Mouse (Mus musculus): Measurements from ENCODE around the gene Zfhx3. TPM values are rescaled to one million over a fixed set of nuclear protein-coding genes. Genes with fewer than 3 reads are reported as not detected.

Gene Zfhx3
- polyA plus RNA-seq, 1 experiment from 2014 or later = 22.0 TPM

- Histone ChIP-seq H3K4me3 (peak overlapping the region; percentile 14), H3K27ac (peak overlapping the region; percentile 80), H3K36me3 (no peaks in the 10 kb centered on the region), H3K9me3 (no peaks in the 10 kb centered on the region), H3K4me1 (replicated peaks) (peaks cover 92% of the 10 kb centered on the region), H3K27me3 (ENCODE audit: insufficient read depth, poor library complexity, severe bottlenecking) (no peaks in the 10 kb centered on the region)
- WGBS = 15% methylated on average over 8 of the region's 8 CpGs
- no peak for DNase-seq (ENCODE audit: low spot score)
Observed at GRCm38 (mm10) chr8:108708833-108709387, 766.5 kb downstream of the Zfhx3 start.

GRCm38 (mm10) chr8:108709441-108709840, 767.0 kb downstream of the Zfhx3 start:
- peak overlapping the region; percentile 14 for H3K4me3 ChIP-seq
- no peaks in the 10 kb centered on the region for H3K27me3 ChIP-seq (ENCODE audit: insufficient read depth, poor library complexity, severe bottlenecking)
- H3K9me3 ChIP-seq = no peaks in the 10 kb centered on the region
- H3K4me1 ChIP-seq (replicated peaks) = peaks cover 98% of the 10 kb centered on the region
- peak overlapping the region; percentile 80 for H3K27ac ChIP-seq
- 24% methylated on average over 2 of the region's 2 CpGs for WGBS
- DNase-seq (ENCODE audit: low spot score) = no peak
- H3K36me3 ChIP-seq = no peaks in the 10 kb centered on the region

- H3K4me1 ChIP-seq (replicated peaks) = peaks cover 100% of the 10 kb centered on the region
- 9% methylated on average over 13 of the region's 13 CpGs for WGBS
- H3K27ac ChIP-seq = peak overlapping the region; percentile 98
- H3K4me3 ChIP-seq = peak overlapping the region; percentile 29
- H3K27me3 ChIP-seq (ENCODE audit: insufficient read depth, poor library complexity, severe bottlenecking) = no peaks in the 10 kb centered on the region
- H3K36me3 ChIP-seq = no peaks in the 10 kb centered on the region
- DNase-seq (ENCODE audit: low spot score) = peak; percentile 70
- no peaks in the 10 kb centered on the region for H3K9me3 ChIP-seq
Observed at GRCm38 (mm10) chr8:108709928-108710606, 767.6 kb downstream of the Zfhx3 start.

GRCm38 (mm10) chr8:108710607-108711489, 768.4 kb downstream of the Zfhx3 start:
- H3K27ac ChIP-seq = peak overlapping the region; percentile 98
- WGBS = 2% methylated on average over 8 of the region's 8 CpGs
- H3K9me3 ChIP-seq = no peaks in the 10 kb centered on the region
- H3K4me3 ChIP-seq = peak overlapping the region; percentile 86
- peaks cover 4% of the 10 kb centered on the region; the same call in 1 of the 2 replicates for H3K27me3 ChIP-seq (ENCODE audit: insufficient read depth, poor library complexity, severe bottlenecking)
- peaks cover 100% of the 10 kb centered on the region for H3K4me1 ChIP-seq (replicated peaks)
- no peaks in the 10 kb centered on the region for H3K36me3 ChIP-seq
- DNase-seq (ENCODE audit: low spot score) = peak; percentile 43

- 17% methylated on average over 5 of the region's 5 CpGs for WGBS
- H3K4me3 ChIP-seq = peak overlapping the region; percentile 86
Observed at GRCm38 (mm10) chr8:108711490-108711793, 769.0 kb downstream of the Zfhx3 start.

GRCm38 (mm10) chr8:108712001-108712411, 769.6 kb downstream of the Zfhx3 start:
- Histone ChIP-seq H3K4me1 (replicated peaks) (peaks cover 100% of the 10 kb centered on the region), H3K27ac (peak overlapping the region; percentile 98), H3K9me3 (no peaks in the 10 kb centered on the region), H3K4me3 (peak overlapping the region; percentile 86), H3K36me3 (no peaks in the 10 kb centered on the region), H3K27me3 (ENCODE audit: insufficient read depth, poor library complexity, severe bottlenecking) (peaks cover 15% of the 10 kb centered on the region)
- no peak for DNase-seq (ENCODE audit: low spot score)
- WGBS = 7% methylated on average over 14 of the region's 14 CpGs

More at GRCm38 (mm10) chr8:108711490-108711793, 769.0 kb downstream of the Zfhx3 start:
- Histone ChIP-seq H3K4me1 (replicated peaks) (peaks cover 100% of the 10 kb centered on the region), H3K27ac (peak overlapping the region; percentile 98), H3K9me3 (no peaks in the 10 kb centered on the region), H3K27me3 (ENCODE audit: insufficient read depth, poor library complexity, severe bottlenecking) (peaks cover 10% of the 10 kb centered on the region), H3K36me3 (no peaks in the 10 kb centered on the region)
- DNase-seq (ENCODE audit: low spot score) = no peak

GRCm38 (mm10) chr8:108712607-108713006, 770.2 kb downstream of the Zfhx3 start:
- DNase-seq (ENCODE audit: low spot score) = no peak
- Histone ChIP-seq H3K36me3 (no peaks in the 10 kb centered on the region), H3K4me1 (replicated peaks) (peaks cover 100% of the 10 kb centered on the region), H3K9me3 (no peaks in the 10 kb centered on the region), H3K27me3 (ENCODE audit: insufficient read depth, poor library complexity, severe bottlenecking) (peaks cover 21% of the 10 kb centered on the region), H3K27ac (peak overlapping the region; percentile 98), H3K4me3 (peak overlapping the region; percentile 86)
- WGBS = 19% methylated on average over 4 of the region's 4 CpGs

- Histone ChIP-seq H3K9me3 (no peaks in the 10 kb centered on the region), H3K27me3 (ENCODE audit: insufficient read depth, poor library complexity, severe bottlenecking) (peaks cover 30% of the 10 kb centered on the region), H3K36me3 (no peaks in the 10 kb centered on the region), H3K27ac (peak overlapping the region; percentile 98), H3K4me1 (replicated peaks) (peaks cover 100% of the 10 kb centered on the region), H3K4me3 (peak overlapping the region; percentile 86)
- WGBS = 5% methylated on average over 19 of the region's 19 CpGs
- DNase-seq (ENCODE audit: low spot score) = peak; percentile 51
Observed at GRCm38 (mm10) chr8:108713346-108714142, 771.1 kb downstream of the Zfhx3 start.

- no peak for DNase-seq (ENCODE audit: low spot score)
Observed at GRCm38 (mm10) chr8:108714143-108714635, 771.7 kb downstream of the Zfhx3 start.

GRCm38 (mm10) chr8:108714636-108715415, 772.4 kb downstream of the Zfhx3 start:
- H3K9me3 ChIP-seq = no peaks in the 10 kb centered on the region
- H3K27ac ChIP-seq = peak overlapping the region; percentile 98
- H3K36me3 ChIP-seq = no peaks in the 10 kb centered on the region
- peak; percentile 86 for DNase-seq (ENCODE audit: low spot score)
- WGBS = under 1% methylated on average over 84 of the region's 84 CpGs
- peaks cover 38% of the 10 kb centered on the region for H3K27me3 ChIP-seq (ENCODE audit: insufficient read depth, poor library complexity, severe bottlenecking)
- H3K4me1 ChIP-seq (replicated peaks) = peaks cover 98% of the 10 kb centered on the region
- peak overlapping the region; percentile 86 for H3K4me3 ChIP-seq

More at GRCm38 (mm10) chr8:108714143-108714635, 771.7 kb downstream of the Zfhx3 start:
- no peaks in the 10 kb centered on the region for H3K36me3 ChIP-seq
- peak overlapping the region; percentile 86 for H3K4me3 ChIP-seq
- peak overlapping the region; percentile 98 for H3K27ac ChIP-seq
- under 1% methylated on average over 21 of the region's 21 CpGs for WGBS
- no peaks in the 10 kb centered on the region for H3K9me3 ChIP-seq
- H3K27me3 ChIP-seq (ENCODE audit: insufficient read depth, poor library complexity, severe bottlenecking) = peaks cover 33% of the 10 kb centered on the region
- peaks cover 100% of the 10 kb centered on the region for H3K4me1 ChIP-seq (replicated peaks)

GRCm38 (mm10) chr8:108715416-108715948, 773.0 kb downstream of the Zfhx3 start:
- Histone ChIP-seq H3K27me3 (ENCODE audit: insufficient read depth, poor library complexity, severe bottlenecking) (peaks cover 38% of the 10 kb centered on the region), H3K4me1 (replicated peaks) (peaks cover 98% of the 10 kb centered on the region), H3K4me3 (peak overlapping the region; percentile 86), H3K27ac (peak overlapping the region; percentile 98), H3K9me3 (no peaks in the 10 kb centered on the region), H3K36me3 (no peaks in the 10 kb centered on the region)
- no peak for DNase-seq (ENCODE audit: low spot score)
- 7% methylated on average over 11 of the region's 11 CpGs for WGBS

Measured in hindbrain, embryonic 10.5 days (tissue).